Mouse (Mus musculus): Measurements from ENCODE around the gene Cenpl. TPM values are rescaled to one million over a fixed set of nuclear protein-coding genes. Genes with fewer than 3 reads are reported as not detected.

Gene Cenpl
- polyA plus RNA-seq, 1 experiment from 2014 or later = 45.1 TPM

Other genes with a start within 250 kb of the Cenpl start
- gene Rc3h1, start 164.3 kb upstream of the Cenpl start, polyA plus RNA-seq (2016; fragmentation: Nextera tagmentation; extraction: Ambion mirVana) = 7.1 and 7.6 TPM in 2 replicates
- 2.2 and 2.4 TPM in 2 replicates for gene Serpinc1, start 92.1 kb upstream of the Cenpl start, polyA plus RNA-seq (2016; fragmentation: Nextera tagmentation; extraction: Ambion mirVana)
- 6.6 and 7.2 TPM in 2 replicates for gene Zbtb37, start 35.9 kb upstream of the Cenpl start, polyA plus RNA-seq (2016; fragmentation: Nextera tagmentation; extraction: Ambion mirVana)
- gene Dars2, start 55 bp upstream of the Cenpl start, polyA plus RNA-seq (2016; fragmentation: Nextera tagmentation; extraction: Ambion mirVana) = 79.4 and 79.9 TPM in 2 replicates
- gene Klhl20, start 60.8 kb downstream of the Cenpl start, polyA plus RNA-seq (2016; fragmentation: Nextera tagmentation; extraction: Ambion mirVana) = 14.0 and 15.3 TPM in 2 replicates
- gene Ankrd45, start 72.0 kb downstream of the Cenpl start, polyA plus RNA-seq (2016; fragmentation: Nextera tagmentation; extraction: Ambion mirVana) = 8.8 and 8.9 TPM in 2 replicates
- 0.16 and 0.47 TPM in 2 replicates for gene Tex50, start 88.6 kb downstream of the Cenpl start, polyA plus RNA-seq (2016; fragmentation: Nextera tagmentation; extraction: Ambion mirVana)
- gene Prdx6, start 180.5 kb downstream of the Cenpl start, polyA plus RNA-seq (2016; fragmentation: Nextera tagmentation; extraction: Ambion mirVana) = 663 and 680 TPM in 2 replicates

Data from forebrain, embryonic 10.5 days (tissue).